Mouse (Mus musculus) embryonic facial prominence, embryonic 11.5 days (tissue): ENCODE measurements around the gene Crim1. TPM values are rescaled to one million over a fixed set of nuclear protein-coding genes. Genes with fewer than 3 reads are reported as not detected.

ENCODE experiments used
- ATAC-seq: fragments of 200-750 bp; cut with Nextera tagmentation; replicated peaks from 2 replicates; pipeline ENCODE4 v1.8.0; 2017; ENCODE audit warnings: low read depth; ENCODE audit not compliant: insufficient number of reproducible peaks, low FRiP score, low TSS enrichment
- DNase-seq: peaks from one replicate; pipeline ENCODE4 v3.0.0-alpha.2; 2015; ENCODE audit warnings: low spot score
- H3K27ac ChIP-seq: fragments of 300-500 bp; sonication (generic); replicated peaks from 2 replicates; pipeline ENCODE4 v1.5.1; 2014; ENCODE audit warnings: mild to moderate bottlenecking, low read depth, low read length, control low read depth
- H3K27me3 ChIP-seq: fragments of 300-500 bp; sonication (generic); 2 replicates; pipeline ENCODE4 v1.6.1; 2014; ENCODE audit warnings: mild to moderate bottlenecking, low read length, moderate library complexity, mixed read lengths; ENCODE audit not compliant: control insufficient read depth, insufficient read depth
- H3K36me3 ChIP-seq: fragments of 300-500 bp; sonication (generic); replicated peaks from 2 replicates; pipeline ENCODE4 v1.6.1; 2014; ENCODE audit warnings: low read depth, mild to moderate bottlenecking, low read length, moderate library complexity, mixed read lengths; ENCODE audit not compliant: control insufficient read depth, insufficient read depth
- H3K4me1 ChIP-seq: fragments of 300-500 bp; sonication (generic); 2 replicates; pipeline ENCODE4 v1.6.1; 2014; ENCODE audit warnings: low read length, mixed read lengths; ENCODE audit not compliant: control insufficient read depth, insufficient read depth
- H3K4me2 ChIP-seq: fragments of 300-500 bp; sonication (generic); 2 replicates; pipeline ENCODE4 v1.6.1; 2014; ENCODE audit warnings: low read depth, mild to moderate bottlenecking, control low read depth, low read length, moderate library complexity
- H3K4me3 ChIP-seq: fragments of 300-500 bp; sonication (generic); 2 replicates; pipeline ENCODE4 v1.5.1; 2014; ENCODE audit warnings: low read depth, low read length, control low read depth
- H3K9ac ChIP-seq: fragments of 300-500 bp; sonication (generic); replicated peaks from 2 replicates; pipeline ENCODE4 v1.6.1; 2014; ENCODE audit warnings: mild to moderate bottlenecking, control low read depth, low read length
- H3K9me3 ChIP-seq: fragments of 300-500 bp; sonication (generic); replicated peaks from 2 replicates; pipeline ENCODE4 v1.6.1; 2016; ENCODE audit warnings: mild to moderate bottlenecking, low read length, inconsistent platforms, mixed read lengths; ENCODE audit not compliant: control insufficient read depth
- WGBS: fragments of 180-500 bp; shearing (Covaris S2); extraction: QIAGEN DNeasy Blood & Tissue Kit; methylation state at CpG from one replicate; pipeline ENCODE4 v1.1.7; 2014; 5-methylcytosine and 5-hydroxymethylcytosine counted together
- polyA plus RNA-seq: library from polyadenylated mRNA; unstranded; fragments of >200 nt; fragmentation: Nextera tagmentation; extraction: Ambion mirVana; gene quantifications from 2 replicates; pipeline ENCODE4 v1.2.1, GENCODE M21; 2014

Gene Crim1
- polyA plus RNA-seq, 1 experiment from 2014 or later: 3.3 TPM

- H3K4me2 ChIP-seq: no peak overlapping the region
These were observed 92.9 kb downstream of the Crim1 start for GRCm38 (mm10) chr17:78292827-78293488.

GRCm38 (mm10) chr17:78295979-78296378 lies 95.9 kb downstream of the Crim1 start:
- Histone ChIP-seq H3K9me3 (no peaks in the 10 kb centered on the region), H3K27ac (no peak overlapping the region), H3K4me2 (no peak overlapping the region)

More at GRCm38 (mm10) chr17:78292827-78293488, 92.9 kb downstream of the Crim1 start:
- no peaks in the 10 kb centered on the region for H3K27me3 ChIP-seq
- WGBS: 94% methylated on average over 10 of the region's 10 CpGs
- no peak overlapping the region for H3K9ac ChIP-seq
- no peak for ATAC-seq
- H3K9me3 ChIP-seq: no peaks in the 10 kb centered on the region
- H3K4me1 ChIP-seq: no peaks in the 10 kb centered on the region
- H3K4me3 ChIP-seq: no peak overlapping the region
- H3K27ac ChIP-seq: no peak overlapping the region
- DNase-seq: no peak
- no peaks in the 10 kb centered on the region for H3K36me3 ChIP-seq

GRCm38 (mm10) chr17:78298140-78298539 lies 98.1 kb downstream of the Crim1 start:
- WGBS: 66% methylated on average over 5 of the region's 5 CpGs
- Histone ChIP-seq H3K9ac (no peak overlapping the region), H3K27me3 (no peaks in the 10 kb centered on the region), H3K27ac (no peak overlapping the region), H3K9me3 (no peaks in the 10 kb centered on the region), H3K4me3 (no peak overlapping the region), H3K36me3 (no peaks in the 10 kb centered on the region), H3K4me1 (no peaks in the 10 kb centered on the region), H3K4me2 (no peak overlapping the region)
- DNase-seq (peak; percentile 11), ATAC-seq (0 out of 2 replicates have a peak, but pooled peaks have one; percentile 36)

More at GRCm38 (mm10) chr17:78295979-78296378, 95.9 kb downstream of the Crim1 start:
- ATAC-seq (no peak), DNase-seq (no peak)
- no peak overlapping the region for H3K9ac ChIP-seq
- no peaks in the 10 kb centered on the region for H3K36me3 ChIP-seq
- no peak overlapping the region for H3K4me3 ChIP-seq
- H3K4me1 ChIP-seq: no peaks in the 10 kb centered on the region
- WGBS: 85% methylated on average over 7 of the region's 7 CpGs
- H3K27me3 ChIP-seq: no peaks in the 10 kb centered on the region

- Histone ChIP-seq H3K9ac (no peak overlapping the region), H3K4me1 (no peaks in the 10 kb centered on the region), H3K27ac (no peak overlapping the region), H3K36me3 (no peaks in the 10 kb centered on the region), H3K4me3 (no peak overlapping the region), H3K9me3 (no peaks in the 10 kb centered on the region), H3K4me2 (no peak overlapping the region), H3K27me3 (no peaks in the 10 kb centered on the region)
- DNase-seq (peak; percentile 49), ATAC-seq (no peak; the same call in 1 of the 2 replicates)
- WGBS: 56% methylated on average over 8 of the region's 8 CpGs
These were observed 99.0 kb downstream of the Crim1 start for GRCm38 (mm10) chr17:78298967-78299540.

- Histone ChIP-seq H3K4me3 (no peak overlapping the region), H3K27ac (no peak overlapping the region), H3K4me1 (no peaks in the 10 kb centered on the region), H3K9ac (no peak overlapping the region), H3K36me3 (no peaks in the 10 kb centered on the region), H3K4me2 (no peak overlapping the region), H3K9me3 (no peaks in the 10 kb centered on the region), H3K27me3 (no peaks in the 10 kb centered on the region)
- no peak for ATAC-seq
- no peak for DNase-seq
- 77% methylated on average over 2 of the region's 2 CpGs for WGBS
These were observed 103.0 kb downstream of the Crim1 start for GRCm38 (mm10) chr17:78303053-78303452.

GRCm38 (mm10) chr17:78304059-78304458 lies 104.0 kb downstream of the Crim1 start:
- H3K27me3 ChIP-seq: no peaks in the 10 kb centered on the region
- no peak for DNase-seq
- no peak overlapping the region for H3K4me2 ChIP-seq
- H3K4me3 ChIP-seq: no peak overlapping the region
- no peaks in the 10 kb centered on the region for H3K36me3 ChIP-seq
- H3K9me3 ChIP-seq: no peaks in the 10 kb centered on the region
- H3K27ac ChIP-seq: no peak overlapping the region
- WGBS: 90% methylated on average over 13 of the region's 13 CpGs
- no peak overlapping the region for H3K9ac ChIP-seq
- no peak for ATAC-seq
- no peaks in the 10 kb centered on the region for H3K4me1 ChIP-seq

GRCm38 (mm10) chr17:78306434-78306833 lies 106.4 kb downstream of the Crim1 start:
- ATAC-seq (no peak), DNase-seq (no peak)
- no peak overlapping the region for H3K4me2 ChIP-seq

GRCm38 (mm10) chr17:78308221-78308620 lies 108.2 kb downstream of the Crim1 start:
- DNase-seq: no peak
- Histone ChIP-seq H3K9me3 (no peaks in the 10 kb centered on the region), H3K27ac (no peak overlapping the region), H3K36me3 (no peaks in the 10 kb centered on the region), H3K4me2 (no peak overlapping the region), H3K4me1 (no peaks in the 10 kb centered on the region), H3K27me3 (no peaks in the 10 kb centered on the region), H3K9ac (no peak overlapping the region), H3K4me3 (no peak overlapping the region)
- ATAC-seq: no peak
- 92% methylated on average over 9 of the region's 9 CpGs for WGBS

More at GRCm38 (mm10) chr17:78306434-78306833, 106.4 kb downstream of the Crim1 start:
- no peaks in the 10 kb centered on the region for H3K27me3 ChIP-seq
- no peak overlapping the region for H3K27ac ChIP-seq
- H3K36me3 ChIP-seq: no peaks in the 10 kb centered on the region
- no peak overlapping the region for H3K9ac ChIP-seq
- 98% methylated on average over 9 of the region's 9 CpGs for WGBS
- no peaks in the 10 kb centered on the region for H3K4me1 ChIP-seq
- no peaks in the 10 kb centered on the region for H3K9me3 ChIP-seq
- H3K4me3 ChIP-seq: no peak overlapping the region
